9 mouse cellular contexts compared by ENCODE assay signal in genomic region chr9:47276303-47277005, GRCm38 (mm10).
A peak's percentile ranks its signal among the peaks of the same experiment; 100 is the strongest.
DNase-seq lines count a peak whose midpoint lies in the region; ATAC-seq and TF ChIP-seq lines count a peak whose summit lies in the region.
"Had no signal": no experiment of that assay in that cellular context is flagged by ENCODE, and none has a peak within 500 bp of the region (broad histone marks: within the 10 kb centered on the region; RNA-seq: fewer than 3 reads in every experiment).

No protein-coding gene starts in this region.

- peaks cover 29% of the 10 kb centered on the region for H3K4me1 ChIP-seq in forebrain, embryonic 14.5 days (ENCODE audit: control insufficient read depth, insufficient read depth, low read length)
- peaks cover 11% of the 10 kb centered on the region for H3K4me1 ChIP-seq in forebrain, embryonic 11.5 days (replicated peaks; ENCODE audit: control insufficient read depth, insufficient read depth, low read length)
- peaks cover 14% of the 10 kb centered on the region for H3K4me1 ChIP-seq in midbrain, embryonic 14.5 days (ENCODE audit: control insufficient read depth, insufficient read depth, low read length)
- H3K4me1 ChIP-seq in midbrain, embryonic 13.5 days (replicated peaks): peaks cover 24% of the 10 kb centered on the region
- peaks cover 16% of the 10 kb centered on the region for H3K4me1 ChIP-seq in limb, embryonic 14.5 days (ENCODE audit: control insufficient read depth, insufficient read depth, low read length)
- peaks cover 21% of the 10 kb centered on the region for H3K4me1 ChIP-seq in stomach, embryonic 15.5 days
- H3K4me1 ChIP-seq: liver, embryonic 15.5 days had no signal

- no peaks in the 10 kb centered on the region for H3K27me3 ChIP-seq in forebrain, embryonic 14.5 days (replicated peaks; ENCODE audit: control insufficient read depth, insufficient read depth, low read length)
- no peaks in the 10 kb centered on the region; the same call in 1 of the 2 replicates for H3K27me3 ChIP-seq in forebrain, embryonic 11.5 days (ENCODE audit: control insufficient read depth, insufficient read depth, low read length)
- H3K27me3 ChIP-seq in midbrain, embryonic 14.5 days (ENCODE audit: control insufficient read depth, insufficient read depth, low read length): no peaks in the 10 kb centered on the region
- peaks cover 4% of the 10 kb centered on the region; the same call in 1 of the 2 replicates for H3K27me3 ChIP-seq in midbrain, embryonic 13.5 days
- H3K27me3 ChIP-seq in limb, embryonic 14.5 days (ENCODE audit: control insufficient read depth, insufficient read depth, low read length): 0 out of 2 replicates have a peak, but pooled peaks cover 5% of the 10 kb centered on the region
- H3K27me3 ChIP-seq in stomach, embryonic 15.5 days (replicated peaks): 0 out of 2 replicates have a peak, but pooled peaks cover 5% of the 10 kb centered on the region
- H3K27me3 ChIP-seq: liver, embryonic 15.5 days had no signal

- TF ChIP-seq POLR2A in limb, embryonic 14.5 days (IDR thresholded peaks at IDR 0.05; ENCODE audit: borderline replicate concordance, extremely low read depth, insufficient read depth, insufficient read length): no peak

- no peaks in the 10 kb centered on the region for H3K9me3 ChIP-seq in forebrain, embryonic 14.5 days (replicated peaks; ENCODE audit: control insufficient read depth, low read length)
- H3K9me3 ChIP-seq in forebrain, embryonic 11.5 days (ENCODE audit: control insufficient read depth, low read length): no peaks in the 10 kb centered on the region
- H3K9me3 ChIP-seq in midbrain, embryonic 14.5 days (ENCODE audit: control insufficient read depth, low read length): no peaks in the 10 kb centered on the region
- no peaks in the 10 kb centered on the region for H3K9me3 ChIP-seq in midbrain, embryonic 13.5 days
- no peaks in the 10 kb centered on the region for H3K9me3 ChIP-seq in limb, embryonic 14.5 days (ENCODE audit: control insufficient read depth, low read length)
- no peaks in the 10 kb centered on the region for H3K9me3 ChIP-seq in stomach, embryonic 15.5 days
- H3K9me3 ChIP-seq: liver, embryonic 15.5 days had no signal

- DNase-seq in forebrain, embryonic 14.5 days (ENCODE audit: low spot score): peak; percentile 71
- no peak for DNase-seq in forebrain, embryonic 11.5 days (ENCODE audit: low spot score)
- peak; percentile 33 for DNase-seq in midbrain, embryonic 14.5 days
- peak; percentile 26 for DNase-seq in limb, embryonic 14.5 days (ENCODE audit: low spot score)
- no peak for DNase-seq in cerebellum, adult 18-20 months

- no peak; the same call in 1 of the 2 replicates for ATAC-seq in forebrain, embryonic 14.5 days
- ATAC-seq in forebrain, embryonic 11.5 days (replicated peaks; ENCODE audit: low FRiP score): no peak
- no peak for ATAC-seq in midbrain, embryonic 14.5 days (ENCODE audit: low FRiP score, low TSS enrichment)
- ATAC-seq in midbrain, embryonic 13.5 days: no peak
- peak; percentile 54; the same call in 1 of the 2 replicates for ATAC-seq in limb, embryonic 14.5 days (ENCODE audit: low FRiP score, low read depth)
- ATAC-seq in stomach, embryonic 15.5 days (ENCODE audit: insufficient read depth, low FRiP score, low read depth): peak; percentile 68; the same call in 1 of the 2 replicates
- ATAC-seq in erythroblast, adult 5-6 weeks (replicated peaks; ENCODE audit: low FRiP score, poor library complexity, severe bottlenecking): no peak

- no peak overlapping the region for H3K9ac ChIP-seq in forebrain, embryonic 14.5 days (ENCODE audit: low read length)
- H3K9ac ChIP-seq in forebrain, embryonic 11.5 days (ENCODE audit: low read length): no peak overlapping the region
- H3K9ac ChIP-seq in midbrain, embryonic 14.5 days (replicated peaks; ENCODE audit: low read length): no peak overlapping the region
- H3K9ac ChIP-seq in midbrain, embryonic 13.5 days (replicated peaks): no peak overlapping the region
- H3K9ac ChIP-seq in limb, embryonic 14.5 days (ENCODE audit: low read depth, low read length, severe bottlenecking): no peak overlapping the region
- H3K9ac ChIP-seq in stomach, embryonic 15.5 days: no peak overlapping the region
- H3K9ac ChIP-seq: liver, embryonic 15.5 days had no signal

- WGBS in forebrain, embryonic 14.5 days: 41% methylated on average over 12 of the region's 12 CpGs
- 49% methylated on average over 12 of the region's 12 CpGs for WGBS in forebrain, embryonic 11.5 days
- WGBS in midbrain, embryonic 14.5 days: 44% methylated on average over 12 of the region's 12 CpGs
- WGBS in midbrain, embryonic 13.5 days: 40% methylated on average over 12 of the region's 12 CpGs
- WGBS in limb, embryonic 14.5 days: 45% methylated on average over 10 of the region's 12 CpGs
- WGBS in stomach, embryonic 15.5 days: 35% methylated on average over 12 of the region's 12 CpGs

- no peak overlapping the region for H3K4me2 ChIP-seq in forebrain, embryonic 14.5 days (ENCODE audit: low read length)
- no peak overlapping the region for H3K4me2 ChIP-seq in forebrain, embryonic 11.5 days (ENCODE audit: low read depth, low read length, severe bottlenecking)
- no peak overlapping the region for H3K4me2 ChIP-seq in midbrain, embryonic 14.5 days (ENCODE audit: low read length)
- H3K4me2 ChIP-seq in midbrain, embryonic 13.5 days (replicated peaks): no peak overlapping the region
- no peak overlapping the region for H3K4me2 ChIP-seq in limb, embryonic 14.5 days (replicated peaks; ENCODE audit: low read depth, low read length, severe bottlenecking)
- H3K4me2 ChIP-seq in stomach, embryonic 15.5 days: no peak overlapping the region
- H3K4me2 ChIP-seq: liver, embryonic 15.5 days had no signal

- no peaks in the 10 kb centered on the region for H3K36me3 ChIP-seq in forebrain, embryonic 14.5 days (ENCODE audit: control insufficient read depth, insufficient read depth, low read length)
- H3K36me3 ChIP-seq in forebrain, embryonic 11.5 days (ENCODE audit: control insufficient read depth, insufficient read depth, low read length): no peaks in the 10 kb centered on the region
- no peaks in the 10 kb centered on the region for H3K36me3 ChIP-seq in midbrain, embryonic 14.5 days (ENCODE audit: control insufficient read depth, insufficient read depth, low read length)
- no peaks in the 10 kb centered on the region for H3K36me3 ChIP-seq in midbrain, embryonic 13.5 days
- H3K36me3 ChIP-seq in limb, embryonic 14.5 days (ENCODE audit: control insufficient read depth, insufficient read depth, low read length): no peaks in the 10 kb centered on the region
- no peaks in the 10 kb centered on the region for H3K36me3 ChIP-seq in stomach, embryonic 15.5 days
- H3K36me3 ChIP-seq: liver, embryonic 15.5 days had no signal

- H3K4me3 ChIP-seq in forebrain, embryonic 14.5 days (ENCODE audit: low read depth, low read length): no peak overlapping the region
- H3K4me3 ChIP-seq in forebrain, embryonic 11.5 days (ENCODE audit: low read depth, low read length): no peak overlapping the region
- H3K4me3 ChIP-seq in midbrain, embryonic 14.5 days (replicated peaks; ENCODE audit: low read depth, low read length): no peak overlapping the region
- H3K4me3 ChIP-seq in midbrain, embryonic 13.5 days (replicated peaks): no peak overlapping the region
- H3K4me3 ChIP-seq in limb, embryonic 14.5 days (replicated peaks; ENCODE audit: low read length): no peak overlapping the region
- no peak overlapping the region for H3K4me3 ChIP-seq in stomach, embryonic 15.5 days (replicated peaks)
- H3K4me3 ChIP-seq: liver, embryonic 15.5 days had no signal

- H3K27ac ChIP-seq in forebrain, embryonic 14.5 days (ENCODE audit: low read depth, low read length): no peak overlapping the region
- no peak overlapping the region for H3K27ac ChIP-seq in forebrain, embryonic 11.5 days (ENCODE audit: low read depth, low read length)
- no peak overlapping the region for H3K27ac ChIP-seq in midbrain, embryonic 14.5 days (replicated peaks; ENCODE audit: low read depth, low read length)
- H3K27ac ChIP-seq in midbrain, embryonic 13.5 days: no peak overlapping the region
- H3K27ac ChIP-seq in limb, embryonic 14.5 days (replicated peaks; ENCODE audit: low read depth, low read length): no peak overlapping the region
- no peak overlapping the region for H3K27ac ChIP-seq in stomach, embryonic 15.5 days
- H3K27ac ChIP-seq: liver, embryonic 15.5 days had no signal

Comparison
In these comparisons a context has a peak if more than half of its experiments do, and no peak if none do; other contexts are left out.
1. DNase-seq: peak in forebrain, embryonic 14.5 days (single experiment), midbrain, embryonic 14.5 days (single experiment) and limb, embryonic 14.5 days (single experiment); none in forebrain, embryonic 11.5 days (single experiment) and cerebellum, adult 18-20 months (0 of 2).
2. ATAC-seq: peak in limb, embryonic 14.5 days (single experiment) and stomach, embryonic 15.5 days (single experiment); none in forebrain, embryonic 14.5 days (single experiment), forebrain, embryonic 11.5 days (single experiment), midbrain, embryonic 14.5 days (single experiment), midbrain, embryonic 13.5 days (single experiment) and erythroblast, adult 5-6 weeks (single experiment).